ENCODE assay signal across 17 mouse cellular contexts in genomic region chr12:100492676-100493075, GRCm38 (mm10). TPM values are rescaled to one million over a fixed set of nuclear protein-coding genes. Genes with fewer than 3 reads are reported as not detected.
DNase-seq lines count a peak whose midpoint lies in the region; ATAC-seq and TF ChIP-seq lines count a peak whose summit lies in the region.
"Had no signal": no experiment of that assay in that cellular context is flagged by ENCODE, and none has a peak within 500 bp of the region (broad histone marks: within the 10 kb centered on the region; RNA-seq: fewer than 3 reads in every experiment).

No protein-coding gene starts in this region.

- TF ChIP-seq CTCF in layer of hippocampus, adult 2 months (conservative IDR thresholded peaks at IDR 0.05): no peak

- no peak for DNase-seq in layer of hippocampus, adult 2 months (ENCODE audit: low spot score in 2 of 2)
- DNase-seq in layer of hippocampus, adult 9-11 months: no peak
- DNase-seq in adrenal gland, adult 2 months: no peak
- no peak for DNase-seq in heart, adult 18-20 months
- DNase-seq: adrenal gland, postnatal 25 days; B cell, adult 2 months; gastrocnemius, postnatal 36 days; heart, adult 2 months; heart, postnatal 14 days had no signal

- H3K27ac ChIP-seq in layer of hippocampus, adult 2 months: peak overlapping the region; percentile 82
- H3K27ac ChIP-seq: embryonic facial prominence, embryonic 12.5 days; forebrain, embryonic 15.5 days; heart, adult 2 months; heart, embryonic 15.5 days; hindbrain, embryonic 14.5 days had no signal

- no peak overlapping the region for H3K4me3 ChIP-seq in layer of hippocampus, adult 2 months
- H3K4me3 ChIP-seq: embryonic facial prominence, embryonic 12.5 days; forebrain, embryonic 15.5 days; heart, adult 2 months; heart, embryonic 15.5 days had no signal

- ATAC-seq in common myeloid progenitor, adult 5-6 weeks (replicated peaks; ENCODE audit: low read depth, poor library complexity, severe bottlenecking): peak; percentile 79
- peak; percentile 93 for ATAC-seq in megakaryocyte, adult 5-6 weeks (ENCODE audit: poor library complexity, severe bottlenecking)
- ATAC-seq: CD4-positive, CD25-positive, alpha-beta regulatory T cell, adult 4 months; forebrain, embryonic 15.5 days; intestine, embryonic 16.5 days had no signal

RNA-seq across cellular contexts. Expression of gene Ttc7b, which starts 27.9 kb away (rescaled TPM):
- total RNA-seq in layer of hippocampus, adult 2 months (2021): 100 to 1,000 TPM; 173 to 184 TPM
- total RNA-seq in common myeloid progenitor, adult 5-6 weeks (2017): 17.8 and 18.0 TPM in 2 replicates
- total RNA-seq in megakaryocyte, adult 5-6 weeks (2015): 26.2 and 28.9 TPM in 2 replicates
- 14.4 and 16.9 TPM in 2 replicates for total RNA-seq in megakaryocyte, adult 5-6 weeks (2017)
- total RNA-seq in adrenal gland, adult 2 months (2021): 10 to 100 TPM; 70.9 to 76.7 TPM
- 121 and 142 TPM in 2 replicates for polyA plus RNA-seq in adrenal gland, adult 2 months (2012; rRNA removed)
- total RNA-seq in heart, adult 18-20 months (2021): 10 to 100 TPM; 74.6 to 79.1 TPM
